Mouse (Mus musculus): ENCODE results near the gene Car8. TPM values are rescaled to one million over a fixed set of nuclear protein-coding genes. Genes with fewer than 3 reads are reported as not detected.

Gene Car8
- total RNA-seq, 2 experiments from 2014 or later: 8.4 to 9.4 TPM

Small RNAs within 50 kb of the gene (microRNA-seq; reads per million reads assigned to microRNA genes)
- 0 reads per million in 2 experiments for gene Gm25355
